Mouse (Mus musculus) testis, postnatal 10 days (tissue): ENCODE data around the gene Gm49378.
A peak's percentile ranks its signal among the peaks of the same experiment; 100 is the strongest.

Source experiments
- DNase-seq: peaks from one replicate; pipeline ENCODE4 v3.0.0; 2021; ENCODE audit warnings: low spot score

The Gm49378 gene

GRCm38 (mm10) chr14:55637795-55638194, at the start of gene Gm49378:
TSS of gene Gm49378 (minus strand) at chr14:55637895.
- DNase-seq, result no peak

- DNase-seq, result no peak
Measured at GRCm38 (mm10) chr14:55682118-55682493, 44.4 kb upstream of the Gm49378 start.

- DNase-seq, result peak; percentile 94
Measured at GRCm38 (mm10) chr14:55681160-55682117, 43.7 kb upstream of the Gm49378 start, which contains the start of gene Tinf2. TSS of gene Tinf2 (minus strand) at chr14:55681820.

GRCm38 (mm10) chr14:55677615-55678014, 39.9 kb upstream of the Gm49378 start:
- DNase-seq, result no peak

- no peak for DNase-seq
Measured at GRCm38 (mm10) chr14:55672741-55673060, 35.0 kb upstream of the Gm49378 start.

GRCm38 (mm10) chr14:55671833-55672740, 34.4 kb upstream of the Gm49378 start, which contains the start of the genes Gmpr2 and Nedd8:
TSS of gene Gmpr2 (plus strand) at chr14:55671941.
TSS of gene Nedd8 (minus strand) at chr14:55672124.
- DNase-seq, result peak; percentile 81

GRCm38 (mm10) chr14:55671486-55671832, 33.8 kb upstream of the Gm49378 start:
- no peak for DNase-seq

- DNase-seq, result no peak
Measured at GRCm38 (mm10) chr14:55660636-55661035, 22.9 kb upstream of the Gm49378 start.

- DNase-seq, result peak; percentile 81
Measured at GRCm38 (mm10) chr14:55659960-55660573, 22.4 kb upstream of the Gm49378 start, which contains the start of gene Mdp1. TSS of gene Mdp1 (minus strand) at chr14:55660508.

GRCm38 (mm10) chr14:55658011-55658410, 20.3 kb upstream of the Gm49378 start:
- DNase-seq, result no peak

- no peak for DNase-seq
Measured at GRCm38 (mm10) chr14:55656935-55657334, 19.2 kb upstream of the Gm49378 start.

- no peak for DNase-seq
Measured at GRCm38 (mm10) chr14:55651528-55651927, 13.8 kb upstream of the Gm49378 start.

GRCm38 (mm10) chr14:55649884-55650283, 12.2 kb upstream of the Gm49378 start, which contains the start of gene Tssk4:
TSS of gene Tssk4 (plus strand) at chr14:55650184.
- DNase-seq, result no peak

- no peak for DNase-seq
Measured at GRCm38 (mm10) chr14:55644261-55644888, 6.7 kb upstream of the Gm49378 start.

- peak; percentile 87 for DNase-seq
Measured at GRCm38 (mm10) chr14:55643060-55643907, 5.6 kb upstream of the Gm49378 start, which contains the start of gene Tm9sf1. TSS of gene Tm9sf1 (minus strand) at chr14:55643806.

GRCm38 (mm10) chr14:55642679-55643059, 5.0 kb upstream of the Gm49378 start:
- DNase-seq, result no peak

GRCm38 (mm10) chr14:55641291-55641690, 3.6 kb upstream of the Gm49378 start:
- no peak for DNase-seq

- no peak for DNase-seq
Measured at GRCm38 (mm10) chr14:55640816-55641215, 3.1 kb upstream of the Gm49378 start.

GRCm38 (mm10) chr14:55635523-55636007, 2.1 kb downstream of the Gm49378 start, which contains the start of gene Ipo4:
TSS of gene Ipo4 (minus strand) at chr14:55635957.
- peak; percentile 85 for DNase-seq

- peak; percentile 58 for DNase-seq
Measured at GRCm38 (mm10) chr14:55634874-55635522, 2.7 kb downstream of the Gm49378 start.
